Mouse (Mus musculus) kidney, embryonic 15.5 days (tissue): ENCODE data around the gene Acsl4. TPM values are rescaled to one million over a fixed set of nuclear protein-coding genes. Genes with fewer than 3 reads are reported as not detected.

Experiments used
- ATAC-seq: fragments of 200-750 bp; cut with Nextera tagmentation; replicated peaks from 2 replicates; pipeline ENCODE4 v1.8.0; 2017; ENCODE audit warnings: moderate TSS enrichment; ENCODE audit not compliant: low FRiP score
- H3K27ac ChIP-seq: fragments of 300-500 bp; sonication (generic); 2 replicates; pipeline ENCODE4 v1.5.1; 2015; ENCODE audit warnings: mild to moderate bottlenecking, inconsistent platforms
- H3K27me3 ChIP-seq: fragments of 300-500 bp; sonication (generic); 2 replicates; pipeline ENCODE4 v1.6.1; 2015; ENCODE audit warnings: inconsistent platforms
- H3K36me3 ChIP-seq: fragments of 300-500 bp; sonication (generic); 2 replicates; pipeline ENCODE4 v1.6.1; 2015; ENCODE audit warnings: inconsistent platforms
- H3K4me1 ChIP-seq: fragments of 300-500 bp; sonication (generic); 2 replicates; pipeline ENCODE4 v1.6.1; 2015; ENCODE audit warnings: inconsistent platforms
- H3K4me2 ChIP-seq: fragments of 300-500 bp; sonication (generic); 2 replicates; pipeline ENCODE4 v1.6.1; 2015; ENCODE audit warnings: moderate library complexity, mild to moderate bottlenecking, inconsistent platforms
- H3K4me3 ChIP-seq: fragments of 300-500 bp; sonication (generic); replicated peaks from 2 replicates; pipeline ENCODE4 v1.5.1; 2015; ENCODE audit warnings: mild to moderate bottlenecking, inconsistent platforms
- H3K9ac ChIP-seq: fragments of 300-500 bp; sonication (generic); 2 replicates; pipeline ENCODE4 v1.6.1; 2015; ENCODE audit warnings: mild to moderate bottlenecking, inconsistent platforms
- H3K9me3 ChIP-seq: fragments of 300-500 bp; sonication (generic); replicated peaks from 2 replicates; pipeline ENCODE4 v1.6.1; 2016; ENCODE audit warnings: inconsistent platforms
- WGBS: fragments of 180-500 bp; shearing (Covaris S2); methylation state at CpG from one replicate; pipeline ENCODE4 v1.1.7; 2015; ENCODE audit warnings: mixed read lengths; 5-methylcytosine and 5-hydroxymethylcytosine counted together
- polyA plus RNA-seq: library from polyadenylated mRNA; unstranded; fragments of >200 nt; fragmentation: Nextera tagmentation; extraction: Ambion mirVana; gene quantifications from 2 replicates; pipeline ENCODE4 v1.2.1, GENCODE M21; 2015

Gene Acsl4
- polyA plus RNA-seq, 1 experiment from 2014 or later = 19.2 TPM

GRCm38 (mm10) chrX:142388141-142388540 lies 2.2 kb downstream of the Acsl4 start:
- Histone ChIP-seq H3K4me1 (peaks cover 3% of the 10 kb centered on the region; the same call in 1 of the 2 replicates), H3K36me3 (no peaks in the 10 kb centered on the region), H3K9ac (no peak overlapping the region), H3K9me3 (no peaks in the 10 kb centered on the region), H3K4me3 (no peak overlapping the region), H3K4me2 (no peak overlapping the region), H3K27me3 (peaks cover 23% of the 10 kb centered on the region), H3K27ac (no peak overlapping the region)
- ATAC-seq = no peak
- 79% methylated on average over 6 of the region's 6 CpGs for WGBS

GRCm38 (mm10) chrX:142387634-142388033 lies 2.7 kb downstream of the Acsl4 start:
- Histone ChIP-seq H3K9ac (no peak overlapping the region), H3K9me3 (no peaks in the 10 kb centered on the region), H3K4me1 (peaks cover 3% of the 10 kb centered on the region; the same call in 1 of the 2 replicates), H3K27me3 (peaks cover 23% of the 10 kb centered on the region), H3K4me2 (no peak overlapping the region), H3K36me3 (no peaks in the 10 kb centered on the region), H3K4me3 (no peak overlapping the region), H3K27ac (no peak overlapping the region)
- 84% methylated on average over 1 of the region's 1 CpGs for WGBS
- no peak for ATAC-seq

DNA sequence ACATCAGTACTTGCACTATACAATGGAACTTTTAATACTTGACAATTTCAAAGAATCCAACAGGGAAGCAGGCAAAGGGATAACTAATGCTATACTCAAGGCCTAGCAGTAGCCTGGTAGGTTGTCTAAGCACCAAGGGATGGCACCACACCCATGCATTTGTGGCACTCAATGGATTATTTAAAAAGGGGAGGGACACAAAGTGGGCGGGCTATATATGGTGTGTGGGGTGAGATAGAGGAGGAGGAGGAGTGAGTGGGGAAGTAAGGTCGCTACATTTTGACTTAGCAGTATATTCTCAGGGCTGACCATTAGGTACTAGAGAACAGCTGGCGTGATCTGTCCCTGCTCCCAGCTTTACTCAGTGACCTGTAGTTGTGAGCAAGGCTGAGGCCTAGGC lies 5.4 kb downstream of the Acsl4 start:
- Histone ChIP-seq H3K4me1 (peaks cover 3% of the 10 kb centered on the region; the same call in 1 of the 2 replicates), H3K36me3 (no peaks in the 10 kb centered on the region), H3K27ac (no peak overlapping the region), H3K4me3 (no peak overlapping the region), H3K27me3 (peaks cover 12% of the 10 kb centered on the region), H3K4me2 (no peak overlapping the region), H3K9me3 (no peaks in the 10 kb centered on the region), H3K9ac (no peak overlapping the region)
- WGBS = 68% methylated on average over 3 of the region's 3 CpGs
- ATAC-seq = no peak

DNA sequence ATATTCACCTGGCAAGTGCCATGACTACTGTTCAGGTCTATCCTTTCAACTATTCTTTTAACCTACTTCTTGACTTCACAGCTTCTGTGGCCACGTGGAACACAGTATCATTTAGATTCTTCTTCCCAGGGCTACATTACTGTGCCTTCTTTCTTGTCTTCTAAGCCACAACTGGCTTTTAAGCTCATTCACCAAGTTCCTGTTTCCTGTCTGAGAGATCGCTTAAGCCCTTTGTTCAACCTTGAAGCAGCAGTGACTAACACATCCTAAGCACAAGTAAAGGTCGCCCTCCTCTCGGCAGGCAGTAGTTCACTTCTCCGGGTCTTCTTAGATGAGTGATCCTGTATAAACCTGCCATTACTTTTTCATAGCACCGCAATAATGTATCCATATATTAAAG lies 10.4 kb downstream of the Acsl4 start:
- Histone ChIP-seq H3K4me1 (peaks cover 2% of the 10 kb centered on the region; the same call in 1 of the 2 replicates), H3K36me3 (no peaks in the 10 kb centered on the region), H3K27me3 (peaks cover 3% of the 10 kb centered on the region; the same call in 1 of the 2 replicates), H3K27ac (no peak overlapping the region), H3K4me3 (no peak overlapping the region), H3K9ac (no peak overlapping the region), H3K4me2 (no peak overlapping the region), H3K9me3 (no peaks in the 10 kb centered on the region)
- ATAC-seq = no peak
- 75% methylated on average over 6 of the region's 6 CpGs for WGBS

DNA sequence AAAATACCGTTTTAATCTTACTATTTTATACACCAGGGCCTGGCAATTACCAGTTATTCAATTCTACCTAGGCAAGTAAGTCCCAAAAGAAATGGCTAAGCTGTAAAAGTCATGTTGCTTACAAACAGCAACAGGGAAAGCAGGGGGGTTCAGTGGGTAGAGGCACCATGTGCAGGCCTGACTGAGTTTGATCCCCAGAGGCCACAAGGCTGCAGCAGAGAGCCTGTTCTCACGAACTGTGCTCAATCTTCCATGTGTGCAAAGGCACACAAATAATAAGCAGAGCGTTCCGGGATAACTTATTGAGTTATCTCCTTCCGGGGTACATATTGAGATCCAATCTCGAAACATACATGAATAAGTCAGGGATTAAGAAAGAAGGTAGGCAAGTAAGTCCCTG lies 12.3 kb downstream of the Acsl4 start:
- Histone ChIP-seq H3K27me3 (peaks cover 3% of the 10 kb centered on the region; the same call in 1 of the 2 replicates), H3K36me3 (no peaks in the 10 kb centered on the region), H3K27ac (no peak overlapping the region), H3K9me3 (no peaks in the 10 kb centered on the region), H3K9ac (no peak overlapping the region), H3K4me1 (peaks cover 2% of the 10 kb centered on the region; the same call in 1 of the 2 replicates), H3K4me2 (no peak overlapping the region), H3K4me3 (no peak overlapping the region)
- ATAC-seq = no peak
- 80% methylated on average over 6 of the region's 6 CpGs for WGBS

GRCm38 (mm10) chrX:142377358-142377757 lies 13.0 kb downstream of the Acsl4 start:
- H3K27me3 ChIP-seq = peaks cover 3% of the 10 kb centered on the region; the same call in 1 of the 2 replicates
- no peaks in the 10 kb centered on the region for H3K36me3 ChIP-seq
- 79% methylated on average over 3 of the region's 3 CpGs for WGBS
- no peak for ATAC-seq
- no peak overlapping the region for H3K4me3 ChIP-seq
- no peak overlapping the region for H3K9ac ChIP-seq
- no peak overlapping the region for H3K27ac ChIP-seq
- H3K9me3 ChIP-seq = no peaks in the 10 kb centered on the region
- H3K4me1 ChIP-seq = peaks cover 2% of the 10 kb centered on the region; the same call in 1 of the 2 replicates
- no peak overlapping the region for H3K4me2 ChIP-seq

DNA sequence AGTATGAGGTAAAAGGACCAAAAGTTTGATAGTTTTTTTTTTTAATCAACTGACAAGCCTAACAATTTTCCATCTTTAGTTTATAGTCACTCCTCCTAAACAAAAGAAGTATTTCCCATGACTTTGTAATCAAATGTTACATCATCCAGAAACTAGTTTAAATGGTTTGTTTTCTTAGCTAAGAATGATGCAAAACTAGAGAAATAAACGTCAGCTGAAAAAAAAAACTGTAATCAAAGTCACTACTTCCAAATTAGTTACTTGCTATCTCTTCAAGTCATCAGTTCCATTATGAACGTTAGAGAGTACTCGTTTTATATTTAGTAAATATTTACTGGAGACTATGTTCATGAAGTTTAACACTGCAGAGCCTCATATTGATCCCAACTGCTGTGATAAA lies 13.6 kb downstream of the Acsl4 start:
- no peak overlapping the region for H3K4me3 ChIP-seq
- H3K27ac ChIP-seq = no peak overlapping the region
- peaks cover 2% of the 10 kb centered on the region; the same call in 1 of the 2 replicates for H3K4me1 ChIP-seq
- peaks cover 3% of the 10 kb centered on the region; the same call in 1 of the 2 replicates for H3K27me3 ChIP-seq
- H3K36me3 ChIP-seq = no peaks in the 10 kb centered on the region
- no peak overlapping the region for H3K4me2 ChIP-seq
- no peaks in the 10 kb centered on the region for H3K9me3 ChIP-seq
- H3K9ac ChIP-seq = no peak overlapping the region
- WGBS = 65% methylated on average over 3 of the region's 3 CpGs
- no peak for ATAC-seq

DNA sequence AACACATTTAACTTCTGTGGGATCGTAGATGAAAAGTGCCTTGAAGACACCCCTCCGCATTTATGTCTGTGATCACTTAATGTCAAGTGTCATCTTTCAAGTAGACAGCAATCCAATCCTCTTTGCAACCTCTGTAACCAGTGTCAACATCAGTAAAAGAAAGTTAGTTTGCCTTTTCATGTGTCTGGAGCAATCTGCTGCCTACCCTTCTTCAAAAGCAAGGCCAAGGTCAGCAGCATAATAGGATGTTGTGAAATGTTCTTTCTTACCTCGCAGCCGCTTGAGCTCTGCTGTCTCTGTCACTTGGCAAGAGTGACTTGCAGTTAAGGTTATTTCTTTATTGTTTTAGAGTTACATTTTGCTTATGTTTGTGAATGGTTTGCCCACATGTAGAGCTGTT lies 14.8 kb downstream of the Acsl4 start:
- Histone ChIP-seq H3K4me1 (peaks cover 2% of the 10 kb centered on the region; the same call in 1 of the 2 replicates), H3K4me2 (no peak overlapping the region), H3K4me3 (no peak overlapping the region), H3K9ac (no peak overlapping the region), H3K36me3 (no peaks in the 10 kb centered on the region), H3K9me3 (no peaks in the 10 kb centered on the region), H3K27ac (no peak overlapping the region), H3K27me3 (peaks cover 3% of the 10 kb centered on the region; the same call in 1 of the 2 replicates)
- WGBS = 69% methylated on average over 4 of the region's 4 CpGs
- no peak for ATAC-seq

DNA sequence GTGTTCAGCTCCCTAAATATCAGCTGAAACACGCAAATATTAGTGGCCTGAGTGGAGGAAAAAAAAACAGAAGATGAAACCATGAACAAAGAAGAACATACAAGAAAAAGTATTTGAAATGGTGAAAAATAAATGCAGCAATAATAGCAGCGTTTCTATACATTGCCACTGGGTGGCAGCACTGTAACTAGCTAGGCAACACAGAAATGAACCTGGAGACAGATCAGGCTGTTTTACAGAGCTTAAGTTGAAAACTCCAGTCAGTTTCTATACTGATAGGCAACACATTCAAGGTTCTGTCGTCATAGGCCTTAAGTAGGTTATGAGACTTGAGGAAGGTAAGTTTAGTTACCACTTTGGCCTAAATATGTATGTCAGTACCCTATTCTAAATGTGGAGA lies 17.9 kb downstream of the Acsl4 start:
- Histone ChIP-seq H3K4me1 (peaks cover 2% of the 10 kb centered on the region; the same call in 1 of the 2 replicates), H3K27me3 (no peaks in the 10 kb centered on the region; the same call in 1 of the 2 replicates), H3K9ac (no peak overlapping the region), H3K9me3 (no peaks in the 10 kb centered on the region), H3K4me2 (no peak overlapping the region), H3K27ac (no peak overlapping the region), H3K36me3 (no peaks in the 10 kb centered on the region), H3K4me3 (no peak overlapping the region)
- no peak for ATAC-seq
- 17% methylated on average over 3 of the region's 3 CpGs for WGBS

DNA sequence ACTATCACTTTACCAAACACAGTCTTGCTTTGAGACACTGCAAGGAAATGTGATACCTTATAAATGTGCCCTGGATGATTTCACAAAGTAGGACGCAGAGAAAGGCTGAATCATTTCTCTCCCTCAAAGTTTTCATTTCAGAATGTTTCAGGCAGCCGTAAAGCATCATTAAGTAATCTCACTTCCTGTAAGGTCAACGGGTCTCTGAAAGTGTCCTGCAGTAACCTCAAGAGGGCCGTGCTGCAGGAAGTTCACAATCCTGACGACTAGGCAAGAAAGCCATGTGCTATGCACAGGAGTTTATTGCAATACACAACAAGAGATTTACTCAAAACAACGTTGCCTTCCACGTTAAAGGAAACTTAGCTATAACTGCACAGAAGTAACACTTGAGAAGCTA lies 20.4 kb downstream of the Acsl4 start:
- Histone ChIP-seq H3K27ac (no peak overlapping the region), H3K9ac (no peak overlapping the region), H3K4me2 (no peak overlapping the region), H3K27me3 (no peaks in the 10 kb centered on the region), H3K4me1 (no peaks in the 10 kb centered on the region), H3K9me3 (no peaks in the 10 kb centered on the region), H3K4me3 (no peak overlapping the region), H3K36me3 (no peaks in the 10 kb centered on the region)
- WGBS = 24% methylated on average over 7 of the region's 7 CpGs
- peak; percentile 43; the same call in 1 of the 2 replicates for ATAC-seq

GRCm38 (mm10) chrX:142363882-142364281 lies 26.5 kb downstream of the Acsl4 start:
- no peak overlapping the region for H3K4me3 ChIP-seq
- ATAC-seq = no peak

GRCm38 (mm10) chrX:142359031-142359430 lies 31.3 kb downstream of the Acsl4 start:
- H3K4me2 ChIP-seq = no peak overlapping the region
- 83% methylated on average over 7 of the region's 7 CpGs for WGBS

More at GRCm38 (mm10) chrX:142363882-142364281, 26.5 kb downstream of the Acsl4 start:
- no peak overlapping the region for H3K27ac ChIP-seq
- no peak overlapping the region for H3K9ac ChIP-seq
- 89% methylated on average over 1 of the region's 1 CpGs for WGBS
- no peaks in the 10 kb centered on the region for H3K27me3 ChIP-seq
- no peak overlapping the region for H3K4me2 ChIP-seq
- H3K36me3 ChIP-seq = no peaks in the 10 kb centered on the region
- no peaks in the 10 kb centered on the region for H3K4me1 ChIP-seq
- no peaks in the 10 kb centered on the region for H3K9me3 ChIP-seq

GRCm38 (mm10) chrX:142358427-142358826 lies 31.9 kb downstream of the Acsl4 start:
- Histone ChIP-seq H3K27me3 (peaks cover 5% of the 10 kb centered on the region; the same call in 1 of the 2 replicates), H3K9ac (no peak overlapping the region), H3K9me3 (no peaks in the 10 kb centered on the region), H3K27ac (no peak overlapping the region), H3K4me1 (no peaks in the 10 kb centered on the region), H3K4me3 (no peak overlapping the region), H3K36me3 (no peaks in the 10 kb centered on the region), H3K4me2 (no peak overlapping the region)
- ATAC-seq = no peak
- 83% methylated on average over 5 of the region's 5 CpGs for WGBS

More at GRCm38 (mm10) chrX:142359031-142359430, 31.3 kb downstream of the Acsl4 start:
- Histone ChIP-seq H3K9ac (no peak overlapping the region), H3K9me3 (no peaks in the 10 kb centered on the region), H3K4me3 (no peak overlapping the region), H3K27ac (no peak overlapping the region), H3K27me3 (peaks cover 3% of the 10 kb centered on the region; the same call in 1 of the 2 replicates), H3K4me1 (no peaks in the 10 kb centered on the region), H3K36me3 (no peaks in the 10 kb centered on the region)
- ATAC-seq = no peak
